Mouse (Mus musculus) erythroblast, embryonic 14.5 days (primary cell): ENCODE data around the gene Tlr3.

Experiments
- GATA1 ChIP-seq: IDR thresholded peaks from 2 replicates; pipeline ENCODE4 v1.6.1; 2012; ENCODE audit warnings: low read length, inconsistent platforms, mixed read lengths
- TAL1 ChIP-seq: IDR thresholded peaks from 3 replicates; pipeline ENCODE4 v1.6.1; 2012; ENCODE audit warnings: low read length, inconsistent platforms, mixed read lengths

DNA sequence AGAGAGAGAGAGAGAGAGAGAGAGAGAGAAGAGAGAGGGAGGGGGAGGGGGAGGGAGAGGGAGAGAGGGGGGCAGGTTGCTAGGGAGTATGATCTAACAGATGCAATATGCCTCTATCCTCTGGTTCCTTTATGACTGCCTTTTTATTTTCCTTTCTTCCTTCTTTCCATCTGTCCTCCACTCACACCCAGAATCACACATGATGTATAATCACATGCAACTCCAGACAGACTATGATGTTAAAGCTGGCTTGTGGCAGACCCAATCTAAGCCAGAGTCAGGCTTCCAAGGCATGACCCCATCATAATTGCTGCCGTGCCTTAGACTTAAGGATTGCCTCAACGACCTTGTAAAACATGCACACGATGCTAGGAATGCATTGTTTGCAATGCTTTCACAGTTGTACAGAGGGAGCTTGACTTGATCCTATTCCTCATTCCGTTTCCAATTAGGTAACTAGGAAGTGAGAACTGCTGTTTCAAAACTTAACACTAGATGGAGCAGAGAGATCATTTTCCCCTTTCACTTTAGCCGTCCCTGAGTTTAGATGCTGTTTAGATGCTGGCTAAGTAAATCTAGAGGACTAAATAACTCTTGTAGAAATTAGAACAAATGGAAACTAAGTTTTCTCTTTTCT is 28.1 kb upstream of the Tlr3 start:
- TF ChIP-seq GATA1 (no peak), TAL1 (no peak)
